Mouse (Mus musculus) forebrain, embryonic 13.5 days (tissue): ENCODE measurements at regions not wholly inside any gene's neighbourhood (a gene's known extent, or its start where the extent isn't known, plus 50 kb on each side); places are given as distances from the start of the nearest gene placed in this dataset.

Experiments used
- ATAC-seq: fragments of 200-750 bp; cut with Nextera tagmentation; 2 replicates; pipeline ENCODE4 v1.8.0; 2017
- H3K27ac ChIP-seq: fragments of 300-500 bp; sonication (generic); 2 replicates; pipeline ENCODE4 v1.5.1; 2015; ENCODE audit warnings: inconsistent platforms, mild to moderate bottlenecking, moderate library complexity
- H3K27me3 ChIP-seq: fragments of 300-500 bp; sonication (generic); 2 replicates; pipeline ENCODE4 v1.6.1; 2015; ENCODE audit warnings: mild to moderate bottlenecking, inconsistent platforms
- H3K36me3 ChIP-seq: fragments of 300-500 bp; sonication (generic); 2 replicates; pipeline ENCODE4 v1.6.1; 2015; ENCODE audit warnings: mild to moderate bottlenecking, inconsistent platforms; ENCODE audit not compliant: poor library complexity, severe bottlenecking
- H3K4me1 ChIP-seq: fragments of 300-500 bp; sonication (generic); 2 replicates; pipeline ENCODE4 v1.6.1; 2015; ENCODE audit warnings: inconsistent platforms
- H3K4me2 ChIP-seq: fragments of 300-500 bp; sonication (generic); 2 replicates; pipeline ENCODE4 v1.6.1; 2015; ENCODE audit warnings: inconsistent platforms, mild to moderate bottlenecking, moderate library complexity
- H3K4me3 ChIP-seq: fragments of 300-500 bp; sonication (generic); 2 replicates; pipeline ENCODE4 v1.5.1; 2015; ENCODE audit warnings: mild to moderate bottlenecking, inconsistent platforms
- H3K9ac ChIP-seq: fragments of 300-500 bp; sonication (generic); 2 replicates; pipeline ENCODE4 v1.6.1; 2015; ENCODE audit warnings: mild to moderate bottlenecking, inconsistent platforms
- H3K9me3 ChIP-seq: fragments of 300-500 bp; sonication (generic); replicated peaks from 2 replicates; pipeline ENCODE4 v1.6.1; 2016; ENCODE audit warnings: inconsistent platforms
- WGBS: fragments of 180-500 bp; shearing (Covaris S2); methylation state at CpG from one replicate; pipeline ENCODE4 v1.1.7; 2015; 5-methylcytosine and 5-hydroxymethylcytosine counted together

DNA sequence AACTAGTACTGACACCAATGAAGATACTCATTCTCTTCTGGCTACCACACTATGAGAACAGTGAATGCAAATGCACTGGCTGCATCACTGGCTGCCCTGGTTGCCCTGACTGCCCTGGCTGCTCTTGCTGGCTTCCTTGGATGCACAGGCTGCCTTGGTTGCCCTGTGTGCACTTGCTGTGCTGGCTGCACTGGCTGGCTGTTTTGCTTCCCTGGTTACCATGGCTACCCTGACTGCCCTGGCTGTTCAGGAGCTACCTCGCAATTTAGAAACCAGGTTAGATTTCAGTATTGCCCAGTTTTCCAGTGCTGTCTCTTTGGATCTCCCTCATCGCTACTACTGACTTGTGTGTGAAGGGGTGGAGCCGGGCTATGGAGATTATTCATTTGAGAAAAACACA lies 175.7 kb downstream of the Fat4 start:
- Histone ChIP-seq H3K9ac (no peak overlapping the region), H3K9me3 (no peaks in the 10 kb centered on the region), H3K27me3 (no peaks in the 10 kb centered on the region), H3K4me2 (no peak overlapping the region), H3K36me3 (no peaks in the 10 kb centered on the region), H3K4me1 (peaks cover 3% of the 10 kb centered on the region; the same call in 1 of the 2 replicates), H3K27ac (no peak overlapping the region), H3K4me3 (no peak overlapping the region)
- no peak for ATAC-seq
- WGBS = 65% methylated on average over 3 of the region's 3 CpGs

DNA sequence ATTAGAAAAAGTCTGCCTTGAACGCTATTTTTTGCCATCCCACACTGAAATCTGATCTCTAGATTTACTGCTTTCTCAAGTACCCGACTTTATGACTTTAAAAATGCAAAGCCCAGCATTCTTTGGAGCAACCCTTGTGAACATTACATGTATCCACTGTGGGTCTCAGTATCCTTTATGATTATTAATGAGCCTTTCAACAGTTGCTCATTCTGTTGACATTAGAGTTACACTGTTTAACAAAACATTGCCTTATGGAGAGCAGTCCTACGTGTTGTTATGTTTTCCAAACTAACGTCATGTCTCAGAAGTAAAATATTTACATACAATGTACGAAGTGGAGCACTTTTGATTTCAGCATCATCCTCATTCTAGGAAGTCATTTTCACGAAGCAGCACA lies 178.7 kb downstream of the Fat4 start:
- no peaks in the 10 kb centered on the region for H3K36me3 ChIP-seq
- no peak overlapping the region for H3K4me3 ChIP-seq
- ATAC-seq = no peak
- 81% methylated on average over 6 of the region's 6 CpGs for WGBS
- H3K9me3 ChIP-seq = no peaks in the 10 kb centered on the region
- no peak overlapping the region for H3K4me2 ChIP-seq
- no peaks in the 10 kb centered on the region for H3K27me3 ChIP-seq
- peaks cover 3% of the 10 kb centered on the region; the same call in 1 of the 2 replicates for H3K4me1 ChIP-seq
- no peak overlapping the region for H3K27ac ChIP-seq
- H3K9ac ChIP-seq = no peak overlapping the region

DNA sequence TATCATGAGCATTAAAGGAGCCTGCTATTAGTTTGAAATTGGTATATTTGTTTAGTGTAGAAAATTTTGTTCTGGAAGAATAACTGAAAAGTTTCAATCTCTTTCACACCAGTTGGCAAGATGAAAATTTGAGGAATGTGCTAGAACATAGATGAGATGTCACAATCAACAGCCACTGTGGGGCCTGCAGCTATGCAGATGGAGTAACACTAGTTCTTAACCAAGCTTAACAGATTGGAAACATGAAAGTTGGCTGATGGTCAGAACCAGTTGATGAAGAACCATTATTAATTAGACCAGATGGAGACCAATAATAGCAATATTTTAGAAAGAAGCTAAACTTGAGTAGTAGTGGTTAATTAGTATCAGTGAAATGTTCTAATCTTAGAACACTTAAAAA lies 182.3 kb downstream of the Fat4 start:
- H3K36me3 ChIP-seq = no peaks in the 10 kb centered on the region
- no peak overlapping the region for H3K4me3 ChIP-seq
- H3K4me2 ChIP-seq = no peak overlapping the region
- H3K27ac ChIP-seq = no peak overlapping the region
- no peaks in the 10 kb centered on the region for H3K4me1 ChIP-seq
- no peak for ATAC-seq
- H3K9me3 ChIP-seq = no peaks in the 10 kb centered on the region
- no peak overlapping the region for H3K9ac ChIP-seq
- no peaks in the 10 kb centered on the region for H3K27me3 ChIP-seq

DNA sequence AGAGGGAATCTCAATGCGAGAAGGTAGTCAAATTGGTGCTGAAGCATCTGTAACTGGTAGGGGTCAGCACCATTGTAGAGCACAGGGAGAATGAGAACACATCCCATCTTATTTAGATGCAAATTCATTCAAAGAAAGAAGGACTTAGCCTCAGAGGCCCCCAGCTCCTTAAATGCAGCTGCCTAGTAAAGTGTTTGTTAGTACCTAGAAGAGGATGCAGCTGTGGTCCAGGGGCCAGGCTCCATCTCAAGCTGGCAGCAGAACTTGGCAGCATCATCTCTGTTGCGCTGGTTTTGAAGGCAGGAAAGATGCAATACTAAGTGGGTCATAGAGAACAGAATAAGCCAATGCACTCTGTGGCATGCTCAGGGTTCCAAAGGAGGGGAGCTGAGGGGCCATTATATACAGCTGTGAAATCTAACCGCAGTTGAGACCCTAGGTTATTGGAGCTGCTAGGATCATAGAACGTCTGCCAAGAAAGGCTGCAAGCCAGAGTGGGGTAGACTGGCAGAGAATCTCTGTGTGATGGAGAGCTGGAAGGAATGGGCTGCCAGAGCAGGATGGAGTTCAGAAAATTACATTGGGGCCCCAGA lies 196.0 kb downstream of the Fat4 start:
- peaks cover 7% of the 10 kb centered on the region; the same call in 1 of the 2 replicates for H3K4me1 ChIP-seq
- H3K9ac ChIP-seq = no peak overlapping the region
- ATAC-seq = peak; percentile 73; the same call in 1 of the 2 replicates
- no peak overlapping the region for H3K4me3 ChIP-seq
- no peak overlapping the region for H3K4me2 ChIP-seq
- no peaks in the 10 kb centered on the region for H3K9me3 ChIP-seq
- WGBS = 42% methylated on average over 4 of the region's 4 CpGs
- H3K27me3 ChIP-seq = no peaks in the 10 kb centered on the region
- no peak overlapping the region for H3K27ac ChIP-seq
- H3K36me3 ChIP-seq = no peaks in the 10 kb centered on the region

DNA sequence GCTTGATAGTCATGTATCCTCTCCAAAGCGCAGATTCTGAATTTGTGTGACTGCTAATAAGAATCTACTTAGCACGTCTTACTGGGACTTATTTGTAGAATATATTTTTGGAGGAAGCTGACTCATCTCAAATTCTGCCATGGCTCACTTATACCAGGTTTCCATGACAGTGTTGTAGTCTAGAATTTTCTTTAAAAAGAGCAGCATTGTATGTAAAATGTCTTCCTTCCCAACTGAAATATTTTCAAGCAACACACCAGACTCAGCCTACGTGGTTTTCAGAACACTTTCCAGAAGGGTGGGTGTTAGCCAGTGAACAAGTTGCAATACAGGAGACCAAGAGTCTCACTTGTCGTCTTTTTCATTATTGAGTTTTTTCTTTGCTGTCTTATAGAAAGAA lies 202.2 kb downstream of the Fat4 start:
- no peak overlapping the region for H3K9ac ChIP-seq
- WGBS = 88% methylated on average over 4 of the region's 4 CpGs
- no peaks in the 10 kb centered on the region for H3K36me3 ChIP-seq
- no peaks in the 10 kb centered on the region for H3K4me1 ChIP-seq
- H3K27ac ChIP-seq = no peak overlapping the region
- H3K27me3 ChIP-seq = no peaks in the 10 kb centered on the region
- ATAC-seq = no peak
- H3K4me2 ChIP-seq = no peak overlapping the region
- no peak overlapping the region for H3K4me3 ChIP-seq
- no peaks in the 10 kb centered on the region for H3K9me3 ChIP-seq

DNA sequence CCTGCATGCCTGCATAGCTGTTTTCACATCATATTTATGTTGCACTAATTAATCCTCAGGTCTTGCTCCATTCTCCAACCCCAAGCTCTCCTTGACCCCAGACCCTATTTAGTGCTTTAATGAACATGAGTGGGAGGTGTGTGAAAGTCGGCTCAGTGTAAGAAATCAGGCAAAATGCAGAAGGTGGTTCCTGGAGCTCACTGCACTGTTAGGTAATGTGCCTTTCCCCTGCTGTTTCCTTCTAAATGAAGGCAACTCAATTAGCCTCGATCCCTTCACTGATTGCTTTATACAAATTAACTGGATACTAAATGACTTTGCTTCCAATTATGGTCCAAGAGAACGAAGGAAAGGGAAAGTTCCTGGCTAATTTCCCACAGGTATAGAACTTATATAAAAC lies 215.6 kb downstream of the Fat4 start:
- H3K4me3 ChIP-seq = no peak overlapping the region
- no peak for ATAC-seq
- no peaks in the 10 kb centered on the region for H3K27me3 ChIP-seq
- no peaks in the 10 kb centered on the region for H3K36me3 ChIP-seq
- H3K4me2 ChIP-seq = no peak overlapping the region
- H3K27ac ChIP-seq = no peak overlapping the region
- H3K4me1 ChIP-seq = no peaks in the 10 kb centered on the region
- H3K9me3 ChIP-seq = no peaks in the 10 kb centered on the region
- 58% methylated on average over 3 of the region's 3 CpGs for whole genome bisulfite sequencing
- no peak overlapping the region for H3K9ac ChIP-seq

DNA sequence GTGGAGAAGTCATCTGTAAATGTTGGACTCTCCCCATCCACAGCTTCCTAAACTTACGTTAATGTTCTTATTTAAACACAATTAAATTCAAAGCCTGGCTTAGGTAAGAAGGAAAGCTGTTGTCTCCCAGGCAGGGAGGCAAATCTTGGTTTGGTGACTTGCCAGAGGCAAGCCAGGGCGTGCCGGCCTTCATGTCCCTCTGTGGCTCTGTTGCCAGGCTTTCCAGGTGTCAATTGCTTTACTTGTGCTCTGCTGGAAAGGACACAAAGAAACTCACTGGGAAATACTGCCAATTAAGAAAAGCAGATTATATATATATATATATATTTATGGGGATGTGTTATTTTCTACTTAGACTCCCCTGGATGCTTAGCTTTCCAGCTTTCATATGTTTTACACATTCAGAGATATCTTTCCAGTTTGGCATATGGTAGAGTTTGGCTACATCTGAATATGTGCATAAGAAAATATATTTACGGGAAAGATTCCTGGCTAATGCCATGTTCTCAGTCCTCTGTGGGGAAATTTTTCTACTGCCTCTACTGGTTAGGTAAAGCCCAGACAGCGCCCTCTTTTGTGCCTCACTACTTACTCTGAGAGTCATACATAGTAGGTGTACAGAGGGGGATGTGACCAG lies 223.1 kb downstream of the Fat4 start:
- no peak overlapping the region for H3K9ac ChIP-seq
- H3K27ac ChIP-seq = no peak overlapping the region
- H3K4me2 ChIP-seq = no peak overlapping the region
- H3K4me3 ChIP-seq = no peak overlapping the region
- peak; percentile 38; the same call in 1 of the 2 replicates for ATAC-seq
- H3K36me3 ChIP-seq = no peaks in the 10 kb centered on the region
- H3K27me3 ChIP-seq = no peaks in the 10 kb centered on the region
- H3K4me1 ChIP-seq = no peaks in the 10 kb centered on the region
- H3K9me3 ChIP-seq = no peaks in the 10 kb centered on the region
- 73% methylated on average over 5 of the region's 5 CpGs for WGBS

DNA sequence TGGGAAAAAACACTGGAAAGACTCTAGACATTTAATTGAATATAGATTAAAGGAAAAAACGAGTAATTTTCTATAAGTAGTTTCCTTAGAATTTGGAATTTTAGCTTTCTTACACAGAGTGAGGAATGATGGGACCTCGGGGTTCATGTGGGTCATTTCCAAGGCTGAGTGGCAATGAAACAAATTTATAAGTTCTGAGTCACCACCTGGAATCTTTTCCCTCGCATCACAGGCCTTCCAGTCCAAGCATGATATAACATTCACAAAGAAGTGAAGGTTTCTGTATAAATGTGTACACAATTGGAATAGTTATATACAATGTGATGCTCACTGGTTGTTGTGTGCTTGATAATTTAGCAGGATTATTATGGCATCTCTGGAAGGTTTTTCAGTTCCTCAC lies 227.3 kb downstream of the Fat4 start:
- H3K9ac ChIP-seq = no peak overlapping the region
- 84% methylated on average over 3 of the region's 3 CpGs for WGBS
- H3K27ac ChIP-seq = no peak overlapping the region
- no peaks in the 10 kb centered on the region for H3K9me3 ChIP-seq
- H3K4me3 ChIP-seq = no peak overlapping the region
- H3K36me3 ChIP-seq = no peaks in the 10 kb centered on the region
- no peaks in the 10 kb centered on the region for H3K4me1 ChIP-seq
- no peak overlapping the region for H3K4me2 ChIP-seq
- H3K27me3 ChIP-seq = no peaks in the 10 kb centered on the region
- no peak for ATAC-seq

DNA sequence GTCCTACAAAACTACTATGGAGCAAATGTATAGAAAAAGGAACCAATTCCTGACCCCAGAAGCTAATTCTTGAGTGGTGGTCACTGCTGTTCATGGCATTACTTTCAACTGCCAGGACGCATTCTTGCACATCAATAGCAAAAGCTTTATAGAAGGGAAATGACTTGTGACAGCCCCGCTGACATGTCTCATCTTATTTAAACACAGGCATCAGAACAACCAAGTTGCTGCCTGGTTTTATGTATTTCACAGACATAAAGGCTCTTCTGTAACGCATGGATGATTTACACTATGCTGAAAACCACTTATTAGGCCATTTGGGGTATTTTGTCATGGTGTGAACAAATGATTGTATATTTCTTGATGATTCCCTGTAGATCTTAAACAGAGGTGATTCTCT lies 228.1 kb downstream of the Fat4 start:
- H3K27me3 ChIP-seq = no peaks in the 10 kb centered on the region
- 79% methylated on average over 3 of the region's 3 CpGs for WGBS
- no peak for ATAC-seq
- no peak overlapping the region for H3K4me2 ChIP-seq
- no peaks in the 10 kb centered on the region for H3K4me1 ChIP-seq
- H3K4me3 ChIP-seq = no peak overlapping the region
- H3K9ac ChIP-seq = no peak overlapping the region
- no peaks in the 10 kb centered on the region for H3K36me3 ChIP-seq
- no peak overlapping the region for H3K27ac ChIP-seq
- no peaks in the 10 kb centered on the region for H3K9me3 ChIP-seq

DNA sequence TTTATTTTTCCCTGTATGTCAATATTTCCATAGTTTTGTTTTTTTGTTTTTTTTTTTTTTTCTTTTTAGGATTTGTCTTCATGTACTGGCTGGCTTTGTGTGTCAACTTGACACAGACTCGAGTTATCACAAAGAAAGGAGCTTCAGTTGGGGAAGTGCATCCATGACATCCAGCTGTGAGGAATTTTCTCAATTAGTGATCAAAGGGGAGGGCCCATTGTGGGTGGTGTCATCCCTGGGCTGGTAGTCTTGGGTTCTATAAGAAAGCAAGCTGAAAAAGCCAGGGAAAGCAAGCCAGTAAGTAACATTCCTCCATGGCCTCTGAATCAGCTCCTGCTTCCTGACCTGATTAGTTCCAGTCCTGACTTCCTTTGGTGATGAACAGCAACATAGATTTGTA lies 228.7 kb downstream of the Fat4 start:
- Histone ChIP-seq H3K27me3 (no peaks in the 10 kb centered on the region), H3K4me2 (no peak overlapping the region), H3K27ac (no peak overlapping the region), H3K4me1 (no peaks in the 10 kb centered on the region), H3K36me3 (no peaks in the 10 kb centered on the region), H3K9me3 (no peaks in the 10 kb centered on the region), H3K9ac (no peak overlapping the region), H3K4me3 (no peak overlapping the region)
- no peak for ATAC-seq
- 14% methylated on average over 1 of the region's 1 CpGs for WGBS

DNA sequence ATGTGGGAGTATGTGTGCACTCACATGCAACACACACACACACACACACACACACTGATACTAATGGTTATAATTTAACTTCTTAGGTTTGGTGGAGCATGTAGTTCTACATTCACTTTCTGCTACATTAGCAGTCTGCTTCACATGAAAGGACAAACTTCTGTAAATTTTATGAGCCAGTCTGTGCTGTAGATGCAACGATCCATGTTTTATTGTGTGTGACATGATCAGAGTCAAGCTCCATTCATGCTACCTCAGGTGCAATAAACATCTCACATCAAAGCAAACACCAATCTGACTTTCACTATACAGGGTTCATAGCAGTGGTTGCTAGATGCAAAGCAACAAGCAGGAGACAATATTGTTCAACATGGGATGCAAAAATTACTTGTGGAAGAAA lies 235.5 kb downstream of the Fat4 start:
- no peak overlapping the region for H3K9ac ChIP-seq
- ATAC-seq = no peak
- H3K4me2 ChIP-seq = no peak overlapping the region
- H3K36me3 ChIP-seq = no peaks in the 10 kb centered on the region
- no peak overlapping the region for H3K27ac ChIP-seq
- no peak overlapping the region for H3K4me3 ChIP-seq
- WGBS = 82% methylated on average over 1 of the region's 1 CpGs
- H3K27me3 ChIP-seq = no peaks in the 10 kb centered on the region
- H3K9me3 ChIP-seq = no peaks in the 10 kb centered on the region
- no peaks in the 10 kb centered on the region for H3K4me1 ChIP-seq

DNA sequence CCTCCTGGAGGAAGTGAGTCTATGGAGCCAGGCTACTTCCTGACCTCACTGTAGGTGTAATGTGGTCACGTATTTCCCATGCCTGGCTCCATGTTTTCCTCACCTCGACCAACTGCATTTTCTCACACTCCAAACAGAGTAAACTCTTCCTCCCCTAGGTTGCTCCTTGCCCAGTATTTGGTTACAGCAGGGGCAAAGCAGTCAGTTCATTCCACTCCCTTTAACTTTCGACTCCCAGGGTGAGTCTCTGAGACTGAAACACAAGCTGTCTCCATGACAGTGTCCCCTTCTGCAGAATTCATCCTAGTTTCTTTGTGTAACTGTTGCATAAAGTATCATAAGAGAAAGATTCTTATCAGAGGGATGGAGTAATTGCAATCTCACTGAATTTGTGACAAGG lies 243.8 kb downstream of the Fat4 start:
- H3K4me3 ChIP-seq = no peak overlapping the region
- no peaks in the 10 kb centered on the region for H3K36me3 ChIP-seq
- no peaks in the 10 kb centered on the region for H3K9me3 ChIP-seq
- no peak overlapping the region for H3K4me2 ChIP-seq
- no peaks in the 10 kb centered on the region for H3K4me1 ChIP-seq
- H3K27me3 ChIP-seq = no peaks in the 10 kb centered on the region
- no peak overlapping the region for H3K27ac ChIP-seq
- ATAC-seq = no peak
- H3K9ac ChIP-seq = no peak overlapping the region
- WGBS = 87% methylated on average over 3 of the region's 3 CpGs

DNA sequence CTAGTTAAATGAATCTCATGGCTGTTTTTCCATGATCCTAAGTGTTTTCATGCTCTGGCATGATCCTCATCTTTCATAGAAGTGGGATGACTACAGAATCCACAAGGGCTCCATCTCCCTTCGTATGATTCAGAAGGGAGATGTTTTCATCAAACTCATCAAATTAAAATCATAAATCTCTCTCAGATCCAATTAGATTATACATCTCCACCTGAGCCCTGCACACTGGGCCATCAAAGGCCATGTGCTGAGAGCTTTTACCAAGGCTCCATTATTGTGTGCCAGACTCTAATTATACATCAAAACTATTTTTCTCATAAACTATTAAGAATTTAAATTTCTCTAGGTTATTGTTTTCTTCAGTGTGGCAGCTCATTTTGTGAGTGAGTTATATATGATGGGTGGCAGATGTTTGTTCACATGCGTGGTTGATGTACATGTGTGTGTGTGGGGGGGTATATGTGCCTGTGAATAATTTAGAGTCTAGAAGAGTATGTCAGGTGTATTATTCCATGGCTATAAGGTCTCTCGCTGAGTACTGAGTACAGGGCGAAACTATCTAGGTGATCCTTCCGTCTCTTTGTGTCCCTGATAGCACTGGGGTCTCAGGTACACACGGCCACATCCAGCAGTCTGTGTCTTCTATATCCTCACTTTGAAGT lies 278.4 kb downstream of the Fat4 start:
- no peak overlapping the region for H3K27ac ChIP-seq
- H3K27me3 ChIP-seq = no peaks in the 10 kb centered on the region
- no peak for ATAC-seq
- H3K36me3 ChIP-seq = no peaks in the 10 kb centered on the region
- no peak overlapping the region for H3K4me3 ChIP-seq
- no peaks in the 10 kb centered on the region for H3K4me1 ChIP-seq
- H3K9ac ChIP-seq = no peak overlapping the region
- H3K9me3 ChIP-seq = no peaks in the 10 kb centered on the region
- WGBS = 89% methylated on average over 6 of the region's 6 CpGs
- no peak overlapping the region for H3K4me2 ChIP-seq
